Mouse (Mus musculus) hindbrain, embryonic 16.5 days (tissue): ENCODE measurements at regions not wholly inside any gene's neighbourhood (a gene's known extent, or its start where the extent isn't known, plus 50 kb on each side); places are given as distances from the start of the nearest gene placed in this dataset.

Source experiments
- ATAC-seq: fragments of 200-750 bp; cut with Nextera tagmentation; 2 replicates; pipeline ENCODE4 v1.8.0; 2017; ENCODE audit warnings: moderate TSS enrichment, moderate library complexity
- H3K27ac ChIP-seq: fragments of 300-500 bp; sonication (generic); 2 replicates; pipeline ENCODE4 v1.5.1; 2014; ENCODE audit warnings: low read depth, mild to moderate bottlenecking, control low read depth, low read length, moderate library complexity
- H3K27me3 ChIP-seq: fragments of 300-500 bp; sonication (generic); replicated peaks from 2 replicates; pipeline ENCODE4 v1.6.1; 2014; ENCODE audit warnings: low read length; ENCODE audit not compliant: control insufficient read depth, insufficient read depth
- H3K36me3 ChIP-seq: fragments of 300-500 bp; sonication (generic); 2 replicates; pipeline ENCODE4 v1.6.1; 2014; ENCODE audit warnings: mild to moderate bottlenecking, low read length, moderate library complexity, mixed read lengths; ENCODE audit not compliant: control insufficient read depth, insufficient read depth
- H3K4me1 ChIP-seq: fragments of 300-500 bp; sonication (generic); 2 replicates; pipeline ENCODE4 v1.6.1; 2014; ENCODE audit warnings: low read depth, low read length; ENCODE audit not compliant: control insufficient read depth, insufficient read depth
- H3K4me2 ChIP-seq: fragments of 300-500 bp; sonication (generic); 2 replicates; pipeline ENCODE4 v1.6.1; 2014; ENCODE audit warnings: mild to moderate bottlenecking, low read length, control low read depth, moderate library complexity
- H3K4me3 ChIP-seq: fragments of 300-500 bp; sonication (generic); 2 replicates; pipeline ENCODE4 v1.5.1; 2014; ENCODE audit warnings: mild to moderate bottlenecking, low read length, control low read depth, moderate library complexity
- H3K9ac ChIP-seq: fragments of 300-500 bp; sonication (generic); 2 replicates; pipeline ENCODE4 v1.6.1; 2014; ENCODE audit warnings: low read depth, mild to moderate bottlenecking, control low read depth, low read length, moderate library complexity
- H3K9me3 ChIP-seq: fragments of 300-500 bp; sonication (generic); 2 replicates; pipeline ENCODE4 v1.6.1; 2014; ENCODE audit warnings: mild to moderate bottlenecking, low read length, moderate library complexity; ENCODE audit not compliant: control insufficient read depth
- WGBS: fragments of 180-500 bp; shearing (Covaris S2); extraction: QIAGEN DNeasy Blood & Tissue Kit; methylation state at CpG from one replicate; pipeline ENCODE4 v1.1.7; 2014; 5-methylcytosine and 5-hydroxymethylcytosine counted together

GRCm38 (mm10) chr8:8423443-8423842 is 237.6 kb downstream of the Efnb2 start:
- Histone ChIP-seq H3K27me3 (no peaks in the 10 kb centered on the region), H3K4me3 (no peak overlapping the region), H3K4me1 (no peaks in the 10 kb centered on the region), H3K4me2 (no peak overlapping the region), H3K27ac (no peak overlapping the region), H3K9ac (no peak overlapping the region), H3K9me3 (no peaks in the 10 kb centered on the region), H3K36me3 (no peaks in the 10 kb centered on the region)
- 98% methylated on average over 2 of the region's 2 CpGs for WGBS
- no peak for ATAC-seq

- Histone ChIP-seq H3K4me3 (no peak overlapping the region), H3K9ac (no peak overlapping the region; the same call in 1 of the 2 replicates), H3K9me3 (no peaks in the 10 kb centered on the region), H3K27ac (no peak overlapping the region), H3K36me3 (no peaks in the 10 kb centered on the region), H3K27me3 (no peaks in the 10 kb centered on the region), H3K4me2 (no peak overlapping the region), H3K4me1 (no peaks in the 10 kb centered on the region)
- peak; percentile 70; the same call in 1 of the 2 replicates for ATAC-seq
- WGBS, result 58% methylated on average over 5 of the region's 5 CpGs
These were observed 239.3 kb downstream of the Efnb2 start for GRCm38 (mm10) chr8:8421713-8422112.

- Histone ChIP-seq H3K27ac (no peak overlapping the region), H3K27me3 (no peaks in the 10 kb centered on the region), H3K9me3 (no peaks in the 10 kb centered on the region), H3K36me3 (no peaks in the 10 kb centered on the region), H3K4me2 (no peak overlapping the region), H3K9ac (no peak overlapping the region), H3K4me3 (no peak overlapping the region), H3K4me1 (no peaks in the 10 kb centered on the region)
- ATAC-seq, result no peak
- WGBS, result 73% methylated on average over 15 of the region's 15 CpGs
These were observed 241.4 kb downstream of the Efnb2 start for GRCm38 (mm10) chr8:8419360-8420330.

- no peak for ATAC-seq
- H3K9ac ChIP-seq, result no peak overlapping the region
- H3K4me2 ChIP-seq, result no peak overlapping the region
- no peak overlapping the region for H3K27ac ChIP-seq
- H3K9me3 ChIP-seq, result no peaks in the 10 kb centered on the region
- H3K4me1 ChIP-seq, result no peaks in the 10 kb centered on the region
- H3K36me3 ChIP-seq, result no peaks in the 10 kb centered on the region
- no peaks in the 10 kb centered on the region for H3K27me3 ChIP-seq
- no peak overlapping the region for H3K4me3 ChIP-seq
- WGBS, result 92% methylated on average over 6 of the region's 6 CpGs
These were observed 242.1 kb downstream of the Efnb2 start for GRCm38 (mm10) chr8:8418929-8419328.

DNA sequence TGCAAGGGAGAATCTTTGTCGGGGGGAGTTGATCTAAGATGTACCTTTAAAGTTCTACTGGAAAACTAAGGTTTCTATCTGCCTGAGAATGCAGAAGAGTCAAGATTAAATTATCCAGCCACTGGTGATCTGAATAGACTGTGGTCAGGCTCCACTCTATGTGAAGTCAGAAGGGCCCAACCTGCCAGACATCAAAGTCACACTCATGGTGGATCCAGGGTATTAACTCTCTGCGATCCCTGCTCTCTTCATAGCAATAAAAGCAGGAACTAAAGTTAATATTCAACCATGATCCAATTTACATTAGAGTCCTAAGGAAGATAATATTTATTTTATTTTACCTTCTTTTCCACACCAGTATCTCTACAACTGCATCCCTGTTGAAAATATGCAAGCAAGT is 242.5 kb downstream of the Efnb2 start:
- Histone ChIP-seq H3K27ac (no peak overlapping the region), H3K4me2 (no peak overlapping the region), H3K27me3 (no peaks in the 10 kb centered on the region), H3K4me1 (no peaks in the 10 kb centered on the region), H3K36me3 (no peaks in the 10 kb centered on the region), H3K9ac (no peak overlapping the region), H3K4me3 (no peak overlapping the region), H3K9me3 (no peaks in the 10 kb centered on the region)
- ATAC-seq, result no peak
- WGBS, result 94% methylated on average over 2 of the region's 2 CpGs

DNA sequence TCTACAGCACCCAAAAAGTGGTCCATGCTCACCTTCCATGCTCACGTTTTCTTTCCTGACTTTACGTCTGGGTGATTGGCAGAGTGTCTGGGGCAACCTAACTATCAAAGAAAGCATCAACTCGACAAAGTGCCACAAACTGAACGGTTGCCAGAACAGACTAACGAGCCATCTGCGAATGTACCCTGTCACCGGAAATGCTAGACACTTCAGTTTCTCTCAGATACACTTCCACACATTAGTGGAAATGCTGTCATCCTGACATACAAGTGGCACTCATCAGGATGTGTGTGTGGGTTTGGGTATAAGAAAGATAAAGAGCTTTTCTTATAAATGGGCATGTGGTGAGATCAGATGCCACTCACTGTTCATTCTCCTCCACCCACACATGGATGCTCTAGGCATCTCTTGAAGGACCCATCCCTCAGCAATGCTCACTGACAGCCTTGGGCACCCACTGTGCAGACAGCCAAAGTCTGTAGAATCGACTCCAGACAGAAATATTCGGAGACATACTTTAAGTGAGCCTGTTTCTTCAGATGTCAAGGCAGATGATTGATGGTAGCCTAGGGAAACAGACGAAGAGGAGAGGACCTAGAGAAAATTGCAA is 244.8 kb downstream of the Efnb2 start:
- no peaks in the 10 kb centered on the region for H3K4me1 ChIP-seq
- no peaks in the 10 kb centered on the region for H3K9me3 ChIP-seq
- H3K4me3 ChIP-seq, result no peak overlapping the region
- H3K27me3 ChIP-seq, result no peaks in the 10 kb centered on the region
- H3K4me2 ChIP-seq, result no peak overlapping the region
- H3K27ac ChIP-seq, result no peak overlapping the region
- H3K36me3 ChIP-seq, result no peaks in the 10 kb centered on the region
- H3K9ac ChIP-seq, result no peak overlapping the region
- no peak for ATAC-seq
- 63% methylated on average over 10 of the region's 10 CpGs for WGBS

- no peak for ATAC-seq
- WGBS, result 85% methylated on average over 3 of the region's 3 CpGs
- Histone ChIP-seq H3K36me3 (no peaks in the 10 kb centered on the region), H3K4me2 (no peak overlapping the region), H3K9ac (no peak overlapping the region), H3K27me3 (no peaks in the 10 kb centered on the region), H3K27ac (no peak overlapping the region), H3K4me3 (no peak overlapping the region), H3K4me1 (no peaks in the 10 kb centered on the region), H3K9me3 (no peaks in the 10 kb centered on the region; the same call in 1 of the 2 replicates)
These were observed 253.7 kb downstream of the Efnb2 start for GRCm38 (mm10) chr8:8407357-8407756.

GRCm38 (mm10) chr8:8403410-8403809 is 257.6 kb downstream of the Efnb2 start:
- ATAC-seq, result no peak
- H3K9ac ChIP-seq, result no peak overlapping the region
- 88% methylated on average over 3 of the region's 3 CpGs for WGBS

GRCm38 (mm10) chr8:8392303-8392702 is 268.7 kb downstream of the Efnb2 start:
- 64% methylated on average over 5 of the region's 5 CpGs for WGBS
- no peak for ATAC-seq
- H3K4me1 ChIP-seq, result no peaks in the 10 kb centered on the region

More at GRCm38 (mm10) chr8:8403410-8403809, 257.6 kb downstream of the Efnb2 start:
- Histone ChIP-seq H3K4me1 (no peaks in the 10 kb centered on the region), H3K27me3 (no peaks in the 10 kb centered on the region), H3K36me3 (no peaks in the 10 kb centered on the region), H3K4me3 (no peak overlapping the region), H3K4me2 (no peak overlapping the region), H3K27ac (no peak overlapping the region), H3K9me3 (no peaks in the 10 kb centered on the region; the same call in 1 of the 2 replicates)

More at GRCm38 (mm10) chr8:8392303-8392702, 268.7 kb downstream of the Efnb2 start:
- no peak overlapping the region for H3K4me3 ChIP-seq
- H3K9me3 ChIP-seq, result no peaks in the 10 kb centered on the region
- H3K4me2 ChIP-seq, result no peak overlapping the region
- H3K9ac ChIP-seq, result no peak overlapping the region
- no peak overlapping the region for H3K27ac ChIP-seq
- H3K36me3 ChIP-seq, result no peaks in the 10 kb centered on the region
- no peaks in the 10 kb centered on the region for H3K27me3 ChIP-seq
